Mouse (Mus musculus): ENCODE data around the gene Hmgb2.
"Not testable (repeated sequence)": the region's sequence is repeated elsewhere in the genome, so short reads cannot be mapped to it uniquely, and the experiment has no call there.

Gene Hmgb2

GRCm38 (mm10) chr8:57511316-57512118 is at the start of gene Hmgb2:
Hmgb2 (plus strand) TSS chr8:57511907.
- DNase-seq, result peak; percentile 99

- no peak for DNase-seq
Measured at GRCm38 (mm10) chr8:57462839-57463238, 48.9 kb upstream of the Hmgb2 start.

DNA sequence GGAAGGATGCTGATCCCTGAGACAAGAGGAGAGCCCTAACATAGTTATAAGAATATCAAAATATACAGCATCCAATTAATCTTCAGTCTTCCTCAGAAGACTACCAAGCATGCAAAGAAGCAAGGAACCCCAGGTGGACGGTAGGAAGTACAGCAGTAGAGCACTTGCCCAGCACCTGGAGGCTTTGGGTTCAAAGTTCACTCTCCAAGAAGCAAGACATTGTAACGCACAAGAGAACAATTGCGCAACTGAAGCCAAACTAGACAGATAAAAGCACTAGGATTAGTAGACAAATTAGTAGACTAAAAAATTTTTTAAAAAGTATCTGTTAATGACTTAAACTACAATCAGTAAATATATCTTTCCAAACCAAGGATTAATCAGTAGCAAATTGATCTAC is 48.0 kb upstream of the Hmgb2 start:
- DNase-seq, result no peak

GRCm38 (mm10) chr8:57468624-57469023 is 43.1 kb upstream of the Hmgb2 start:
- DNase-seq, result peak; percentile 43

DNA sequence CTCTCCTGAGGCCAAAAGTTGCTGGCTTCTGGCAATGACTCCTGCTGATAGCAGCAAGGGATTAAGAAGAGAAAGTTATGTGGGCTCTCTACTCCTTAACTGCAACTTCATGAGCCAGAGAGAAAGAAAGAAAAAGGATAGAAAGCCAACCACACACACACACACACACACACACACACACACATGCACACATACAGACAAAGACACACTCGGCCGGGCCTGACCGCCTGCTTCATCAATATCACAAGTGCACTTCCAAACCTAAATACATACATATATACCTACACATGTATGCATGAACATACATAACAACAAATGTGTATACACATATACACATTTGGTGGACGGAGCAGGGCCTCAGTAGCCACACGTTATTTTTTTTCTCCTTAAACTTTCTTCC is 40.8 kb upstream of the Hmgb2 start:
- no peak for DNase-seq

GRCm38 (mm10) chr8:57473751-57474150 is 38.0 kb upstream of the Hmgb2 start:
- DNase-seq, result no peak

DNA sequence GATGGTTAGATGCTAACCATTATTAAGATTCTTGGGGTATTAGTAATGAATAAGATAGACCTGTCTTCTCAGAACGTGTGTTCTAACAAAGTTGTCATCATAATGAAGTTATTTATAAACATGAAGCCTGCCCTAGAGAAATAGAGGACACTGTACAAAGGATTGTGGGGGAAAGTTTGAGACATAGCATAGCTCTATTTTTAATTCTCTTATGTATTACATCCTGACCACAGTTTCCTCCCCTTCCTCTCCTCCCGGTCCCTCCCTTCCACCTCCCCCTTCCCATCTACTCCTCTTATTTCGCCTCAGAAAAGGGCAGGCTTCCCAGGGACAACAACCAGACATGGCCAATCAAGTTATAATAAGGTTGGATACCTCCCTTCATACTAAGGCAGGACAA is 33.3 kb upstream of the Hmgb2 start:
- no peak for DNase-seq

DNA sequence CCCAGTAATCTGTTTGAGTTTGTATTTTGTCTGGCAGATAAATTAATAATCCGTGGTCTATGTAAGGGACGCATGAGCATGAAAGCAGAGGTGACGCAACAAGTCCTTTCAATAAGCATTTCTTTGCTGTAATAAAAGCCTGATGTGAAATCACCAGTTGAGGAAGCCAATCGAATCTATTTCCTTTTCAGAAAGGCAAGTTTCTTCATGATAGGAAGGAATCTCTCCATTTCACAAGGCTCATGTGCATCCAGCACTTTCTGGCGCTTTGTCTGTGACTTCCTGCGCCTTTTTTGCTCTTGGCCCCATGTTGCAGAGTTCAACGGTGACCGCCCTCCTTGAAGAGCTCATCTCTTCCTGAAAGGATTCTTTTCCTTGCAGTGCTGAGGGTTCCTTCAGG is 32.0 kb upstream of the Hmgb2 start:
- no peak for DNase-seq

GRCm38 (mm10) chr8:57480606-57481005 is 31.1 kb upstream of the Hmgb2 start:
- DNase-seq, result no peak

- peak; percentile 48 for DNase-seq
Measured at GRCm38 (mm10) chr8:57486491-57487440, 24.9 kb upstream of the Hmgb2 start.

DNA sequence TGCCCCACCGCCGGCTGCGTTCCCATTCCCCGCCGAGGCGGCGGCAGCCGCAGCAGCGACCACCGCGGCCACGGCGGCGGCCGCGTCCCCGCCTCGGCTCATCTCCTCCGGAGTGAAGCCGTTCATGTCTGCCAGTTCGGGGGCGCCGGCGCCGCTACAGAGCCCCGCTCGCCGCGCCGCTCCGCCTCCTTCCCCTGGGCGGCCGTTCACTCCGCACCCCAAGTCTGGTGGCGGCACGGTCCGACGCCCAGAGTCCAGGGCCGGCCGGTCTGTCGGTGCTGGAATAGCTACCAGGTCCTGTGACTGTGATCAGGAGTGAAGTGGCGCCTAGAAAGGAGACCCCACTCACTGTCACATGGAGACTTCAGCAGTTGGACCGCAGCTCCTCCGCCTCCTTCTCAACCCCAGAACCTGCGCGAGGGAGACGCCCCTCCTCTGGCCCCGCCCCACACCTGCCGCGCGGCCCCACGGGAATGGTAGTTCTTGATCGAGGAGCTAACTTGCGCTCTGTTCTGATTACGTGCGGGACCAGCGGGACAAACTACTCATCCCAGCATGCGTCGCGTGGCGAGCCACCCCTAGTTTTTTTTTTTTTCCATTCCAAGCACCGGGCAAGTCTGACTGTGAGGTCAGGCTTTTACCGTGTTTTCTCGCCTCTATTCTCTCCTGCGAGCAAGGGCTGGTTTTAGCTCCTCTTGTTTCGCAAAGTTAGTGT is 24.1 kb upstream of the Hmgb2 start, which contains the start of gene Sap30:
Sap30 (minus strand) TSS at position 420 of the 715 bp plus-strand sequence.
- peak; percentile 97 for DNase-seq

- DNase-seq, result peak; percentile 66
Measured at GRCm38 (mm10) chr8:57488312-57488765, 23.4 kb upstream of the Hmgb2 start.

GRCm38 (mm10) chr8:57489366-57489765 is 22.3 kb upstream of the Hmgb2 start:
- DNase-seq, result no peak

DNA sequence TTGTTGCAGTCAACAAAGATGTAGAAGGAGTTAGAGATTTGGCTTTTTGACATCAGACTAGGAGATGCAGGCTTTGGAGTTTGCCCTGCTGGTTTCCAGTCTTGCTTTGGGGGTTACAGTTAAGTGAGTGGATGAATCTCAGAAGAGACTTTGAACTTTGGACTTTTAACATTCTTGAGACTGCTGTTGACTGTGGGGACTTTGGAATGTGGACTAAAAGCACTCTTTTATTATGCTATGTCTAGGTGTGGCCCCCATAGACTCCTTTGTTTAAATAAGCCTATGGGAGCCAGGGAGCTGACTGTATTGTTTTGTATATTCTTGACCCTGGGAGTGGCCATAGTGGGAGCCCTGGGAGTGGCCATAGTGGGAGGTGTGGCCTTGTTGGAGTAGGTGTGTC is 21.8 kb upstream of the Hmgb2 start:
- no peak for DNase-seq

DNA sequence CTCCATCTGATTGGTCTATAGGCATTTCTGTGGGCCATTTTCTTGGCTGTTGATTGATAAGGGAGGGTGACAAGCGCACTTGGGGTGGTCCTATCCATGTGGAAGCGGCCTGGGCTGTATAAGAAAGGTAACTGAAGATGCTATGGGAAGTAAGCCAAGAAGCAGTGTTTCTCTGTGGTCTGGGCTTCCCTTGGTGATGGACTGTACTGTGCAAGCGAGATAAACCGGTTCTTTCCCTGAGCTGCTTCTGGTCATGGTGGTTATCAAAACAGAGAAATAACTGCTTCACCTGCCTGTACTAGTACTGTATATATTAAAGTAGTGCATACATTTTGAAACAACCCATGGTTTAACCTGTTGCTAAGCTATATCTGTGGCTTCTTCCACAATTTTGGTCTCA is 19.8 kb upstream of the Hmgb2 start:
- DNase-seq, result no peak

DNA sequence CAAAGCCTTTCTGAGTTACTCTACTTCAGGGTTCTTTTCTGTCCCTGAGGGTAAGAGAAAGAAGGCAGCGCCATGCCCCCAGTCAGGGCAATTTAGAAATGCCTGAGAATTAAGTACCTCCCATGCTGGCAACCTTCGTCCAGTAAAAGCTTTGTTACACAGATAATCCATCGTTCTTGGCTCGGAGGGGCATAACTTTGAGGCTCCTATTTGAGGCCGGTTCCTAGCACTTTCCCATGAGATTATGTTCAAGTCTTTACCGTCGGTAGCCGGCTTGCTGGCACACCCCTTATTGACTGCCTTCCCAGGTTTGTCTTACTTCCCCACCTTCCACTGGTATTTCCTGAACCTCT is 13.2 kb upstream of the Hmgb2 start:
- DNase-seq, result no peak

DNA sequence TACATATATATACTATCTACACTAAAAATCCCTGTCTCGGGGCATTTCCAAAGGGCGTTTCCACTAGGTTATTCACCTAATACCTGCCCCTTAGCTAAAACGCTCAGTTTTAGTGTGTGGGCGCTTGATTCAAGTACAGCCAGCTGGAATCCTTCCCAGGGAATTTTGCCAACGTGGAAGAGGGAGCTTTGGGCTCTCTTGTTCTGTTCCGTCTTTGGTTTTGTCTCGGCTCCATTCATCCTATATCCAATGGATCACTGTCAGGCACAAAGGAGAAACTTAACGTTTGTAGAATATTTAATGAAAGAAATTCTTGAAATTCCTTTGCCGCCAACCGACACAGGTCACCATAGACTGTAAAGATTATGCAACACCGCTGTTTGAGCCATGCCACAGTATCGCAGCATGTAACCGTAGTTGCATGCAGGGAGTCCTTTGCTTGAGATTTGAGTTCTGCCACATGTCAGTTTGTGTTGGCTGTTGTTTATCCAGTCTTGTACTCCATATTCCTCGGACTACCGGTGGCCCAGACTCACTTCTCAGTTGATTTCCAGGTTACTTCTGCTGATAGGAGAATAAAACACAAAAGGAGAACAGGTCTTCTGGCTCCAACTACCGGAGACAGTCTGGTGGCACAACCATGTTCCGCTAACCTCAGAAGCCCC is 12.7 kb upstream of the Hmgb2 start:
- peak; percentile 63 for DNase-seq

DNA sequence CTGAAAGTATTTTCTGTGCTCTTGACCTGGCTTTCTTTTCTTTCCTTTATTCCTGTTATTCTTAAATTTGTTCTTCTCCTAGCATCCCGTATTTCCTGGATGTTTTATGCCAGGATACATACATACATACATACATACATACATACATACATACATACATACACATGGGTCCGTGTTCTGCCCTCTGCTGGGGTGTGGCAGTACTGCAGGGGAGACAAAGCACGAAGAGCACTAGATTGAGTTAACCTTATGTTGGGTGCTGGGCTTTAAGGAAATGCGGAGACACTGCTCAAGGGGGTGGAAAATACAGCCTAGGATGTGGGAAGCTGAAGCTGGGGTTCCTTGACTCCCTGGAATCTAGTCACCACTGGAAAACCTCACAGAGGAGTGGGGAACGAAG is 8.1 kb upstream of the Hmgb2 start:
- peak; percentile 80 for DNase-seq

- DNase-seq, result not testable (repeated sequence)
Measured at GRCm38 (mm10) chr8:57505500-57505899, 6.2 kb upstream of the Hmgb2 start.

DNA sequence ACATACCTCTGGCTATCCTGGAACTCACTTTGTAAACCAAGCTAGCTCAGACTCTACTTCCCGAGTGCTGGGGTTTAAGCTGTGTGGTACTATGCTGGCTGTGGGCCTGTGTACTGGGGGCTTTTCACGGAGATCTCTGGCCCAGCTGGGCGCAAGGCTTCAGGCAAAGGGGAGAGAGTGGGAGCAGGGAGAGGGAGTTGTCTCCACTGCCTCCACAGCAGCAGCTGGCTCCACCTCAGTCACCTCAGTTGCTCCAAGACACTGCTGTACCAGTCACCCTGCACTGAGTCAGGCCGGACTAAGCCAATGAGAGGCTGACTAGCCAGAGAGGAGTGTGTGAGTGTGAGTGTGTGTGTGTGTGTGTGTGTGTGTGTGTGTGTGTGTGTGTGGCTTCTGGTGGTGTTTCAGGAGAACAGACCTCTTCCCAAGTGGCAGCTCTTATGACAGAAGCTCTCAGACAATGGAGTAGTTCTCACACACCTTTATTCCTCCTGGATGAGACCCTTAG is 4.1 kb upstream of the Hmgb2 start:
- DNase-seq, result no peak

GRCm38 (mm10) chr8:57508657-57509056 is 3.0 kb upstream of the Hmgb2 start:
- no peak for DNase-seq

DNA sequence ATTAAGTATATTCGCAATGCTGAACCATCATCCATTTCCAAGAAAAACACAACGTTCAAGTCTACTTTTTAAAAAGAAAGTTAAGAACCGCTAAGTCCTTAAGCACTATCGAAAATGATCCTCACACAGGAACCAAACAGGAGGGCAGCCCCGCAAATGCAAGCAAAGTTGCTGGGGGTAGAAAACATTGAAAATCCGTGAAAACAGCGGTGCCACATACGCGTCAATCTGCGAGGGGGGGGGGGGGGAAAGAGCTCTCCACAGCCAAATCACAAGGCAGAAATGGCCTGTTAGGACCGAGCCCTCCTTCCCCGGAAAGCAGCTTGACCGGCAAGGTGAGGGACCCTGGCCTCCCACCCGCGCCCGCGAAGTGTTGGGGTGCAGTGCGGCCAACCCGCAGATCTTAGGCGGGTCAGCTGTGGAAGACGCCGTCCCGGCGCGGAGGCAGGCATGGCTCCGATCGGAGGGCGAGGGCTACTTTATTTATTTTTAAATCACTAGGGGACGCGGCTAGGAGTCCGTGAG is 854 bp upstream of the Hmgb2 start:
- DNase-seq, result no peak
